In genomic region chr7:111534826-111535405, GRCm38 (mm10) we compare ENCODE assay signal across 15 mouse cellular contexts.
"Had no signal": no experiment of that assay in that cellular context is flagged by ENCODE, and none has a peak within 500 bp of the region (broad histone marks: within the 10 kb centered on the region; RNA-seq: fewer than 3 reads in every experiment).

No protein-coding gene starts in this region.

- H3K36me3 ChIP-seq: limb, embryonic 12.5 days; liver, embryonic 13.5 days; midbrain, embryonic 12.5 days had no signal

- H3K9me3 ChIP-seq: liver, embryonic 13.5 days; lung, embryonic 15.5 days; midbrain, embryonic 12.5 days had no signal

- ATAC-seq: liver, postnatal 0 days; midbrain, embryonic 16.5 days had no signal

- H3K4me1 ChIP-seq: limb, embryonic 12.5 days; liver, embryonic 13.5 days; lung, embryonic 15.5 days; megakaryocyte, embryonic 14.5 days had no signal

- DNase-seq: kidney, postnatal 10 days; kidney, postnatal 4 days; liver; liver, embryonic 13.5 days; liver, postnatal 0 days; lung, postnatal 14 days; right cerebral cortex, postnatal 25 days; thymus, postnatal 36 days had no signal

- H3K27ac ChIP-seq: layer of hippocampus, adult 2 months; limb, embryonic 12.5 days; liver, embryonic 13.5 days; lung, embryonic 15.5 days; macrophage; midbrain, embryonic 12.5 days had no signal

- H3K9ac ChIP-seq: limb, embryonic 12.5 days; liver, embryonic 13.5 days; liver, postnatal 0 days; lung, embryonic 15.5 days; midbrain, embryonic 12.5 days had no signal

- H3K4me3 ChIP-seq: layer of hippocampus, adult 2 months; limb, embryonic 12.5 days; liver, embryonic 13.5 days; lung, embryonic 15.5 days; megakaryocyte, embryonic 14.5 days; midbrain, embryonic 12.5 days had no signal

- H3K27me3 ChIP-seq: limb, embryonic 12.5 days; liver, embryonic 13.5 days; lung, embryonic 15.5 days; megakaryocyte, embryonic 14.5 days; midbrain, embryonic 12.5 days had no signal

- H3K4me2 ChIP-seq: limb, embryonic 12.5 days; liver, embryonic 13.5 days; lung, embryonic 15.5 days; midbrain, embryonic 12.5 days had no signal
